Mouse (Mus musculus) 416B (cell line): Measurements from ENCODE around the gene Nab2.
"Not testable (repeated sequence)": the region's sequence is repeated elsewhere in the genome, so short reads cannot be mapped to it uniquely, and the experiment has no call there.

Source experiments
- DNase-seq: peaks from one replicate; pipeline ENCODE4 v3.0.0; 2011; ENCODE audit warnings: low read depth

Nab2 gene

GRCm38 (mm10) chr10:127674046-127674655 is 5.8 kb upstream of the Nab2 start:
- DNase-seq = no peak

GRCm38 (mm10) chr10:127671276-127671675 is 2.9 kb upstream of the Nab2 start:
- peak; percentile 53 for DNase-seq

- DNase-seq = peak; percentile 43
Measured at GRCm38 (mm10) chr10:127670185-127670584, 1.8 kb upstream of the Nab2 start.

GRCm38 (mm10) chr10:127669170-127669569 is 802 bp upstream of the Nab2 start:
- DNase-seq = no peak

GRCm38 (mm10) chr10:127667269-127668092 is 887 bp downstream of the Nab2 start:
- DNase-seq = peak; percentile 97

GRCm38 (mm10) chr10:127666501-127667268 is 1.7 kb downstream of the Nab2 start, which contains the start of gene Nemp1:
TSS of gene Nemp1 (plus strand) at chr10:127666901.
- peak; percentile 91 for DNase-seq

- DNase-seq = no peak
Measured at GRCm38 (mm10) chr10:127665366-127666181, 2.8 kb downstream of the Nab2 start.

- no peak for DNase-seq
Measured at GRCm38 (mm10) chr10:127664891-127665290, 3.5 kb downstream of the Nab2 start.

GRCm38 (mm10) chr10:127664166-127664565 is 4.2 kb downstream of the Nab2 start:
- no peak for DNase-seq

- DNase-seq = no peak
Measured at GRCm38 (mm10) chr10:127663590-127663989, 4.8 kb downstream of the Nab2 start.

- no peak for DNase-seq
Measured at GRCm38 (mm10) chr10:127662666-127663253, 5.6 kb downstream of the Nab2 start.

- peak; percentile 62 for DNase-seq
Measured at GRCm38 (mm10) chr10:127661915-127662663, 6.3 kb downstream of the Nab2 start.

- DNase-seq = no peak
Measured at GRCm38 (mm10) chr10:127661291-127661914, 7.0 kb downstream of the Nab2 start.

GRCm38 (mm10) chr10:127659551-127659950 is 8.8 kb downstream of the Nab2 start:
- DNase-seq = no peak

GRCm38 (mm10) chr10:127658076-127658475 is 10.3 kb downstream of the Nab2 start:
- peak; percentile 49 for DNase-seq

- DNase-seq = not testable (repeated sequence)
Measured at GRCm38 (mm10) chr10:127657617-127658016, 10.8 kb downstream of the Nab2 start.

GRCm38 (mm10) chr10:127654970-127655579 is 13.3 kb downstream of the Nab2 start:
- peak; percentile 64 for DNase-seq

GRCm38 (mm10) chr10:127652906-127653638 is 15.3 kb downstream of the Nab2 start:
- DNase-seq = no peak

- DNase-seq = no peak
Measured at GRCm38 (mm10) chr10:127645791-127646190, 22.6 kb downstream of the Nab2 start.
